Mouse (Mus musculus) stomach, embryonic 15.5 days (tissue): ENCODE data around the gene Blzf1. TPM values are rescaled to one million over a fixed set of nuclear protein-coding genes. Genes with fewer than 3 reads are reported as not detected.
A peak's percentile ranks its signal among the peaks of the same experiment; 100 is the strongest.

Experiments used
- ATAC-seq: fragments of 200-750 bp; cut with Nextera tagmentation; 2 replicates; pipeline ENCODE4 v1.8.0; 2017; ENCODE audit warnings: low read depth, moderate number of reproducible peaks, moderate TSS enrichment; ENCODE audit not compliant: insufficient read depth, low FRiP score
- H3K27ac ChIP-seq: fragments of 300-500 bp; sonication (generic); 2 replicates; pipeline ENCODE4 v1.5.1; 2015; ENCODE audit warnings: mild to moderate bottlenecking, inconsistent platforms
- H3K27me3 ChIP-seq: fragments of 300-500 bp; sonication (generic); replicated peaks from 2 replicates; pipeline ENCODE4 v1.6.1; 2015; ENCODE audit warnings: inconsistent platforms
- H3K36me3 ChIP-seq: fragments of 300-500 bp; sonication (generic); 2 replicates; pipeline ENCODE4 v1.6.1; 2015; ENCODE audit warnings: inconsistent platforms
- H3K4me1 ChIP-seq: fragments of 300-500 bp; sonication (generic); 2 replicates; pipeline ENCODE4 v1.6.1; 2015; ENCODE audit warnings: inconsistent platforms
- H3K4me2 ChIP-seq: fragments of 300-500 bp; sonication (generic); 2 replicates; pipeline ENCODE4 v1.6.1; 2015; ENCODE audit warnings: mild to moderate bottlenecking, inconsistent platforms
- H3K4me3 ChIP-seq: fragments of 300-500 bp; sonication (generic); replicated peaks from 2 replicates; pipeline ENCODE4 v1.5.1; 2015; ENCODE audit warnings: inconsistent platforms
- H3K9ac ChIP-seq: fragments of 300-500 bp; sonication (generic); 2 replicates; pipeline ENCODE4 v1.6.1; 2015; ENCODE audit warnings: inconsistent platforms
- H3K9me3 ChIP-seq: fragments of 300-500 bp; sonication (generic); 2 replicates; pipeline ENCODE4 v1.6.1; 2016; ENCODE audit warnings: inconsistent platforms
- WGBS: fragments of 180-500 bp; shearing (Covaris S2); methylation state at CpG from one replicate; pipeline ENCODE4 v1.1.7; 2015; 5-methylcytosine and 5-hydroxymethylcytosine counted together
- polyA plus RNA-seq: library from polyadenylated mRNA; unstranded; fragments of >200 nt; fragmentation: Nextera tagmentation; extraction: Ambion mirVana; gene quantifications from 2 replicates; pipeline ENCODE4 v1.2.1, GENCODE M21; 2015

Gene Blzf1
- polyA plus RNA-seq, 1 experiment from 2014 or later = 29.3 TPM

DNA sequence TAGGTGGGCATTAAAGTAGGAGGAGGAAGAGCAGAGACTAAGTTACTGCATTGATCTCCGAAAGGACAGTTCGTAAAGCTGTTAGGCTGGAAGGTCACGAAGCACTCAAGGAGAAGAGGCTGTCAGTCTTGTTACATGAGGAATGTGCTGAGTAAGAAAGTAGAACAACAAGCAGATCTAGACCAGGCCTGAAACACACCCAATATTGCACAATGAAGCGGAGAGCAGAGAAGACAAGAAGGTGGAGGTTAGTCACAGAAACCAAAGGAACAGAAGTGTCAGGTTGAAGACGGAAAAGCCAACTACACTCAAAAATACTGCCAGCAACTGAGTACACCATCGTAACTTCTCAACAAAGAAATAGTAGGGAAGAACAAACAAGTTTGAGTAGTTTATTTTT lies 13.2 kb downstream of the Blzf1 start:
- Histone ChIP-seq H3K4me2 (no peak overlapping the region), H3K4me3 (no peak overlapping the region), H3K4me1 (no peaks in the 10 kb centered on the region), H3K9me3 (no peaks in the 10 kb centered on the region), H3K36me3 (peaks cover 42% of the 10 kb centered on the region), H3K27ac (no peak overlapping the region), H3K9ac (no peak overlapping the region), H3K27me3 (no peaks in the 10 kb centered on the region)
- WGBS = 90% methylated on average over 6 of the region's 6 CpGs
- no peak for ATAC-seq

DNA sequence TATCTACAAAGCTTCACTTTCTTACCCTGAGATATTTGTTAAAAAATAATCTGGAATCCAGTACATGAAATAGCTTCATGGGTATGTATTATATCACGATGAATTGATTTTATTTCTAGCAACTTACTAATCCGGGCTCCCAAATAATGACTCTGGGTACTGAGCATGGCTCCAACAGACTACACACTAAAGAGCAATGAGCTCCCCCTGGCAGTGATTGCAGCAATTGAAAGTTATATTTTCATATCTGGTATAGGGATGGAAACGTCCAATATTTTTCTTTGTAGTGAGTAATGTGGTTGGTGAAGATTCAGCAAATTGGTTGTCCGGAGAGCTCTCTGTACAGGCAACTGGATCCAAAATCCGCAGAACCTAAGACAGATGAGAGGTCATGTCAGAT lies 15.2 kb downstream of the Blzf1 start:
- H3K4me2 ChIP-seq = no peak overlapping the region
- WGBS = 86% methylated on average over 5 of the region's 5 CpGs
- peaks cover 29% of the 10 kb centered on the region for H3K36me3 ChIP-seq
- no peak overlapping the region for H3K4me3 ChIP-seq
- no peaks in the 10 kb centered on the region for H3K9me3 ChIP-seq
- no peak overlapping the region for H3K9ac ChIP-seq
- no peaks in the 10 kb centered on the region for H3K27me3 ChIP-seq
- no peak overlapping the region for H3K27ac ChIP-seq
- no peak for ATAC-seq
- H3K4me1 ChIP-seq = no peaks in the 10 kb centered on the region

DNA sequence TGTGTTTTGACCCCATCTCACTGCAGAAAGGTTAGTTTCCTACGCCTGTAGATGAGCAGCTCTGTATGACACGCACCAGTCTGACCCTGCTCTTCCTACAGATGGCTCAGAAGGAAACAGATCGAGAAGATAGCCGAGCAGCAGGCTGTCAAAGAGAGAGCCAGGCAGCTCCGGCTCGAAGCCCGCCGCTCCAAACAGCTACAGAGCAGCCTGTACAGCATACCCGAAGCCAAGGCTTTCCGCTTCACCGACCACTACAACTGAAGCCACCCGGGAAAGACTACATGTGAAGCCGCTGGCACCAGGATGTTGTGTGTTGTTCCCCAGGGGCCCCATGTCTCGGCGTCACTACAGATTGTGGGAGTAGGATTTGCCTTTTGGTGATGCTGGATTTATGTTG lies 19.9 kb downstream of the Blzf1 start:
- no peak overlapping the region for H3K27ac ChIP-seq
- no peak overlapping the region for H3K9ac ChIP-seq
- no peak for ATAC-seq
- peaks cover 15% of the 10 kb centered on the region for H3K36me3 ChIP-seq
- H3K9me3 ChIP-seq = no peaks in the 10 kb centered on the region
- no peaks in the 10 kb centered on the region for H3K27me3 ChIP-seq
- no peak overlapping the region for H3K4me2 ChIP-seq
- 70% methylated on average over 15 of the region's 15 CpGs for WGBS
- H3K4me1 ChIP-seq = no peaks in the 10 kb centered on the region
- H3K4me3 ChIP-seq = no peak overlapping the region

DNA sequence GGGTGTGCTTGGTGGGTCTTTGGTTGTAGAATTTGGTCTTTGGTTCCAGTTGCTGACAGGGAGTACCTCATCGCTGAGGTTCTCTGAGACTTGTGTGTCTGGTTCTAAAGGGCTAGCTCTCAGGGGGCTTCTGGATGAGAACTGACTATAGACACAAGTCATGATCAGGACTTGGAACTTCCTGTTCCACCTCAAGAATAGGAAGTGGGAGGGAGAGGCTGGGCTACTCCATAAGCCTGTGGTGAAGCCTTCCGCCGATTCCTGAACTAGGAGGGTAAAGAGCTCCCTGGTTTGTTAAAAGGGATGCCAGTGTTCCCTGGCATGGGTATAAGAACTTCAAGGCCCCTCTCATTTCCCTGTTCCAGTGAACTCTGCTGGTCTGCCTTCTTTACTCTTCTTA lies 23.3 kb downstream of the Blzf1 start:
- H3K36me3 ChIP-seq = no peaks in the 10 kb centered on the region
- H3K27ac ChIP-seq = no peak overlapping the region
- WGBS = 89% methylated on average over 3 of the region's 3 CpGs
- no peaks in the 10 kb centered on the region for H3K4me1 ChIP-seq
- H3K4me2 ChIP-seq = no peak overlapping the region
- ATAC-seq = no peak
- no peaks in the 10 kb centered on the region for H3K9me3 ChIP-seq
- H3K9ac ChIP-seq = no peak overlapping the region
- no peaks in the 10 kb centered on the region for H3K27me3 ChIP-seq
- H3K4me3 ChIP-seq = no peak overlapping the region

GRCm38 (mm10) chr1:164279332-164279731 lies 28.0 kb downstream of the Blzf1 start:
- Histone ChIP-seq H3K4me1 (no peaks in the 10 kb centered on the region), H3K27me3 (no peaks in the 10 kb centered on the region), H3K27ac (no peak overlapping the region), H3K9ac (no peak overlapping the region), H3K9me3 (no peaks in the 10 kb centered on the region), H3K4me3 (no peak overlapping the region), H3K36me3 (no peaks in the 10 kb centered on the region), H3K4me2 (no peak overlapping the region)
- no peak for ATAC-seq
- WGBS = 59% methylated on average over 4 of the region's 4 CpGs

DNA sequence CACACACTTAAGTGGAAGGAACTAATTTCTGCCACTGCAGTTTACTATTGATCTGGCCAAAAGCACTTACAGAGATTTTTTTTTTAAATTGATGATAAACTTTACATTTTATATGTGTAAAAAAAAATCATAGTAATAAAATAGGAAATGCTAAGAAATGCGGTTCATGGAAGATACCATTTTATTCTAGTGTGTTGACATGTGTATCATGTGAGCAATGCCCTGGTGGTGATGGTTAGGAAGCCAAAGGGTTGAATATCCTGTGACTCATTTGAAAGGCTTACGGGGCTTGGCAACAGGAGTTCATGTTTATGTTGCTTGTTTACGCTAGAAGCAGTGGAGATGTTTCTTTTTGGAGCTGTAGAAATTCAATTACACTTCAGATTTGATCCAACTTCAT lies 30.7 kb downstream of the Blzf1 start:
- H3K36me3 ChIP-seq = no peaks in the 10 kb centered on the region
- 81% methylated on average over 3 of the region's 3 CpGs for WGBS
- H3K4me3 ChIP-seq = no peak overlapping the region
- no peaks in the 10 kb centered on the region for H3K9me3 ChIP-seq
- H3K4me1 ChIP-seq = no peaks in the 10 kb centered on the region
- H3K4me2 ChIP-seq = no peak overlapping the region
- H3K9ac ChIP-seq = no peak overlapping the region
- no peaks in the 10 kb centered on the region for H3K27me3 ChIP-seq
- ATAC-seq = no peak
- no peak overlapping the region for H3K27ac ChIP-seq

GRCm38 (mm10) chr1:164275455-164275954 lies 31.8 kb downstream of the Blzf1 start, which contains the start of gene Ccdc181:
Gene Ccdc181, plus strand, starts transcription at chr1:164275585.
- Histone ChIP-seq H3K4me2 (peak within 1 kb of the TSS; percentile 92), H3K9me3 (no peaks in the 10 kb centered on the region), H3K27me3 (no peaks in the 10 kb centered on the region), H3K9ac (peak within 1 kb of the TSS; percentile 29; the same call in 1 of the 2 replicates), H3K27ac (peak within 1 kb of the TSS; percentile 40; the same call in 1 of the 2 replicates), H3K4me3 (peak within 1 kb of the TSS; percentile 63), H3K36me3 (no peaks in the 10 kb centered on the region), H3K4me1 (no peaks in the 10 kb centered on the region)
- under 1% methylated on average over 31 of the region's 31 CpGs for WGBS
- ATAC-seq = peak; percentile 98

DNA sequence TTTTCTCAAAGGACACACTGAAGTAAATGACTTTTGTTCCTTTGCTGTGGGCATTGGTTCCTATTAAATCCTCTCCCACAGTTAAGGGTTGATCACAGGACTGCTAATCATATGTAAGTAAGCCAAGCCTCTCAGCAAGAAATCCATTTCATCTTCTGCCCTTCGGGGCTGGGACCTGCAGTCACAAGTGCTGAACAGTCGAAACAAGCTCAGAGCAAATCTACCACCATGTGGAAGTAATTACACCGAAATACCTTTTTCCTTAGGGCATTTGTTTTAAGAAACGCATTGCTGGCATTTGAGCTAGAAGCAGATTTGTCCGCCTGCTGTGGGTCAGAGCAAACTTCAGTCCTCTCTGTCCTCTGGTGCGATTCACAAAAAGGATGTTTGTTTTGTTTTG lies 33.6 kb downstream of the Blzf1 start:
- Histone ChIP-seq H3K27ac (no peak overlapping the region), H3K4me3 (no peak overlapping the region), H3K27me3 (no peaks in the 10 kb centered on the region), H3K9me3 (no peaks in the 10 kb centered on the region), H3K4me2 (no peak overlapping the region), H3K9ac (no peak overlapping the region), H3K36me3 (no peaks in the 10 kb centered on the region), H3K4me1 (no peaks in the 10 kb centered on the region)
- ATAC-seq = no peak
- WGBS = 77% methylated on average over 6 of the region's 6 CpGs

DNA sequence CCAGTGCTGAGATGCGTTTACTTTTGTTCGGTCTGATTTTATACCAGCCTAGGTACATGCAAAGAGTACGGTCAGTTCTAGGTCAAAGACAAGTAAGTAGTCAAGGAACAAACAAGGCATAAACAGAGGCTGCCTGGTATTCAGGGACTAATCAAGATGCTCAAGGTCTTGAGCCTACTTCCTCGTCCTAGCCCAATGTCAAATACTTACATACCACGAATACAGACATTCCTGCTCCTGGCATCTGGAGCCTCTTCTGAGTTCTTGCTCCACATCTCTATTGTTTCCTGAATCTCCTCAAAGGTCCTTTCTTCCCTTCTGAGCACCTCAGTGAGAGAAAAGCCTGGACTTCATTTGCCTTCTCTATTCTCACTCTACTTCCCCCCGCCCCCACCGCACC lies 36.3 kb downstream of the Blzf1 start:
- H3K27ac ChIP-seq = no peak overlapping the region
- no peaks in the 10 kb centered on the region for H3K4me1 ChIP-seq
- no peak overlapping the region for H3K9ac ChIP-seq
- H3K27me3 ChIP-seq = no peaks in the 10 kb centered on the region
- 85% methylated on average over 7 of the region's 7 CpGs for WGBS
- no peak overlapping the region for H3K4me2 ChIP-seq
- H3K9me3 ChIP-seq = no peaks in the 10 kb centered on the region
- no peak for ATAC-seq
- no peak overlapping the region for H3K4me3 ChIP-seq
- no peaks in the 10 kb centered on the region for H3K36me3 ChIP-seq

- Histone ChIP-seq H3K27me3 (no peaks in the 10 kb centered on the region), H3K36me3 (peaks cover 17% of the 10 kb centered on the region), H3K9me3 (no peaks in the 10 kb centered on the region), H3K4me3 (no peak overlapping the region), H3K4me2 (no peak overlapping the region), H3K9ac (no peak overlapping the region), H3K4me1 (no peaks in the 10 kb centered on the region), H3K27ac (no peak overlapping the region)
- no peak for ATAC-seq
- WGBS = 84% methylated on average over 7 of the region's 7 CpGs
Observed at GRCm38 (mm10) chr1:164261553-164261952, 45.7 kb downstream of the Blzf1 start.

DNA sequence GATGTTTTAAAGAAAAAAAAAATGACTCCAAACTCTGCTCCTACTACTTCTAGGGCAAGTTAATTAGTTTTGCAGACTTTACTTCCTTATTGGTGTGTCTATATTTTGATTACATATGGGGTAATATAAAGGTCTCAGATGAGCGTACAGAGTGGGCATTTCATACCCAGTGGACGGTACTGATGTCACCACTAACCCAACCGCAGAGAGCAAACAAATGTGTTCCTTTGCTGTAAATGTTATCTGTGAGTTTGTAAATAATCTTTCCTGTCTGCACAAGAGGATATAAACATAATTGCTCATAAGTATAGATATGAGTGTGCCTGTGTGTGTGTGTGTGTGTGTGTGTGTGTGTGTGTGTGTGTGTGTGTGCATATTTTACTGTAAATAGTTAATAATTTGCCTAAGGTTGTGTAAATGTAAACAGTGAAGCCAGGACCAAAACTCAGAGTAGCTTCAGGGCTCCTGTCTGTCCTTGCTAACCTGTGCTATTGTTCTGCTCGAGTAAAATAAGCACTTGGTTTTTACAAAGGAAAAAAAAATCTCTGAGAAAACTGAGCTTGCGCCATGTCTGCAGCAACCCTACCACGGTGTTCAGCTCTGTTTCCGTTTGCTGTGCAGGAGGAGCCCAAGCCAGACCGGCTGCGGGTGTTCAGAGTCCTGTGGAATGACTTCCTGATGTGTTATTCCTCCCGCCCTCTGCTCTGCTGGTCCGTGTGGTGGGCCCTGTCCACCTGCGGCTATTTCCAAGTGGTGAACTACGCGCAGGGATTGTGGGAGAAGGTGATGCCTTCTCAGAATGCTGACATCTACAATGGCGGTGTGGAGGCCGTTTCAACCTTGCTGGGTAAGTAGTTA lies 46.9 kb downstream of the Blzf1 start:
- peaks cover 17% of the 10 kb centered on the region for H3K36me3 ChIP-seq
- H3K27ac ChIP-seq = peak overlapping the region; percentile 37; the same call in 1 of the 2 replicates
- no peak overlapping the region for H3K9ac ChIP-seq
- no peak overlapping the region for H3K4me3 ChIP-seq
- peak; percentile 60 for ATAC-seq
- 73% methylated on average over 16 of the region's 16 CpGs for WGBS
- no peaks in the 10 kb centered on the region for H3K27me3 ChIP-seq
- no peaks in the 10 kb centered on the region for H3K9me3 ChIP-seq
- no peaks in the 10 kb centered on the region for H3K4me1 ChIP-seq
- no peak overlapping the region for H3K4me2 ChIP-seq

DNA sequence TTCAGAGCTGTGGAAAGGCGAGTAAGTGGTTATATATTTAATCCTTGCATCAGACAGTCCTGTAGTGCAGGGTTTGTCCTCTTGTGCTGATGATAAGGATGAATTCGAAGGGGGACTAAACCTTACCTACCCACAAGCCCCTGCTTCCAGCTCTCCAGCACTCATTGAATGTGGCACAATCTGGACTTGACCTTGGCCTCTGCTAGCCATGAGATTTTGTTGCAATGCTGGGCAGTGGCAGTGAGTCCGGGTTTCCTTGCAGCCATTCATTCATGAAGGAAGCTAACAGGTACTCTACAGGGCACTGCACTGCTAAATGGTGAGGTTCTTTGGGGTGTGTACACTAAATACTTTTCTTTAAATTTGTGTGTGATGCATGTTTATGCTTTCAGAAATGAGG lies 52.5 kb downstream of the Blzf1 start:
- Histone ChIP-seq H3K36me3 (peaks cover 8% of the 10 kb centered on the region; the same call in 1 of the 2 replicates), H3K9me3 (no peaks in the 10 kb centered on the region), H3K9ac (no peak overlapping the region), H3K27ac (no peak overlapping the region), H3K4me3 (no peak overlapping the region), H3K27me3 (no peaks in the 10 kb centered on the region), H3K4me2 (no peak overlapping the region), H3K4me1 (peaks cover 13% of the 10 kb centered on the region)
- 67% methylated on average over 3 of the region's 3 CpGs for WGBS
- no peak for ATAC-seq
